Mouse (Mus musculus) forebrain, embryonic 12.5 days (tissue): ENCODE results near the gene Qprt. TPM values are rescaled to one million over a fixed set of nuclear protein-coding genes. Genes with fewer than 3 reads are reported as not detected.
A peak's percentile ranks its signal among the peaks of the same experiment; 100 is the strongest.

Experiments used
- ATAC-seq: fragments of 200-750 bp; cut with Nextera tagmentation; 2 replicates; pipeline ENCODE4 v1.8.0; 2017; ENCODE audit warnings: moderate TSS enrichment; ENCODE audit not compliant: low FRiP score
- H3K27ac ChIP-seq: fragments of 300-500 bp; sonication (generic); 2 replicates; pipeline ENCODE4 v1.5.1; 2016; ENCODE audit warnings: mild to moderate bottlenecking
- H3K27me3 ChIP-seq: fragments of 300-500 bp; sonication (generic); 2 replicates; pipeline ENCODE4 v1.6.1; 2016; ENCODE audit warnings: mild to moderate bottlenecking
- H3K36me3 ChIP-seq: fragments of 300-500 bp; sonication (generic); replicated peaks from 2 replicates; pipeline ENCODE4 v1.6.1; 2016; ENCODE audit warnings: mild to moderate bottlenecking
- H3K4me1 ChIP-seq: fragments of 300-500 bp; sonication (generic); 2 replicates; pipeline ENCODE4 v1.6.1; 2016
- H3K4me2 ChIP-seq: fragments of 300-500 bp; sonication (generic); 2 replicates; pipeline ENCODE4 v1.6.1; 2016; ENCODE audit warnings: mild to moderate bottlenecking, moderate library complexity
- H3K4me3 ChIP-seq: fragments of 300-500 bp; sonication (generic); replicated peaks from 2 replicates; pipeline ENCODE4 v1.5.1; 2016; ENCODE audit warnings: mild to moderate bottlenecking
- H3K9ac ChIP-seq: fragments of 300-500 bp; sonication (generic); 2 replicates; pipeline ENCODE4 v1.6.1; 2016; ENCODE audit warnings: mild to moderate bottlenecking
- H3K9me3 ChIP-seq: fragments of 300-500 bp; sonication (generic); 2 replicates; pipeline ENCODE4 v1.6.1; 2016
- WGBS: fragments of 180-500 bp; shearing (Covaris S2); methylation state at CpG from one replicate; pipeline ENCODE4 v1.1.7; 2016; 5-methylcytosine and 5-hydroxymethylcytosine counted together
- polyA plus RNA-seq: library from polyadenylated mRNA; unstranded; fragments of >200 nt; fragmentation: Nextera tagmentation; extraction: Ambion mirVana; gene quantifications from 2 replicates; pipeline ENCODE4 v1.2.1, GENCODE M21; 2016

The Qprt gene
- polyA plus RNA-seq, 1 experiment from 2014 or later, result 2.4 TPM

DNA sequence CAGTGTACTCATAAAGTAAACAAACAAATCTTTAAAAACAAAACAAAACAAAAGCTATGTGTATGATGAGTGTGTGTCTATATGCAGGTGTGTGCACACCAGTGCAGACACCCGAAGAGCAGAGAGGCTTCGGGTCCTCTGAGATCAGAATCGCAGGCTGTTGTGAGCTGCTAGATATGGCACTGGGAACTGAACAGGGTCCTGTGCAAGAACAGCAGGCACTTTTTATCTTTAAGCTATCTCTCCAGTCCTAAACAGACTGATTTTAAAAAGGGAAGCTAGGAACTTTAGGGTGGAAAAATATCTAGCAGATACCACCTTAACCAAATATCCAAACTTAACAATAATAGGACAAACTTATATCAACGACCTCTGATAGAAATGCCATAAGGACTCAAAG, 20.6 kb upstream of the Qprt start:
- no peak overlapping the region for H3K9ac ChIP-seq
- WGBS, result 86% methylated on average over 4 of the region's 4 CpGs
- no peak for ATAC-seq
- no peak overlapping the region for H3K4me2 ChIP-seq
- no peak overlapping the region for H3K4me3 ChIP-seq
- H3K27me3 ChIP-seq, result no peaks in the 10 kb centered on the region
- H3K4me1 ChIP-seq, result no peaks in the 10 kb centered on the region
- H3K27ac ChIP-seq, result no peak overlapping the region
- H3K36me3 ChIP-seq, result no peaks in the 10 kb centered on the region
- H3K9me3 ChIP-seq, result no peaks in the 10 kb centered on the region

DNA sequence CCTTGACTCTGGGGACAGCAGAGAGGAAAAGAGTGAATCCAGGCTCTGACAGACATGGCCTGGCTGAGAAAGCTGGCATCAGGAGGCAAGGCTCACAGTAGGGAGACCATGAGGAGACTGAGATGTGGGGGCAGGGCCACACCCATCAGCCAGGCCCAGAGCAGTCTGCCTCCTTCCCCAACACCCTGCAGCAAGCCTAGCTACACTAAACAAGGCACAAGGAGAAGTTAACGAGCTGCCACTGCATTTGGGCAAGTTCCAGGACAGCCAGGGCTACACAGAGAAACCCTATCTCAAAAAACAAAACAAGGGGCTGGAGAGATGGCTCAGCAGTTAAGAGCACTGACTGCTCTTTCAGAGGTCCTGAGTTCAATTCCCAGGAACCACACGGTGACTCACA, 20.2 kb upstream of the Qprt start:
- no peak for ATAC-seq
- H3K27me3 ChIP-seq, result no peaks in the 10 kb centered on the region
- WGBS, result 54% methylated on average over 2 of the region's 2 CpGs

DNA sequence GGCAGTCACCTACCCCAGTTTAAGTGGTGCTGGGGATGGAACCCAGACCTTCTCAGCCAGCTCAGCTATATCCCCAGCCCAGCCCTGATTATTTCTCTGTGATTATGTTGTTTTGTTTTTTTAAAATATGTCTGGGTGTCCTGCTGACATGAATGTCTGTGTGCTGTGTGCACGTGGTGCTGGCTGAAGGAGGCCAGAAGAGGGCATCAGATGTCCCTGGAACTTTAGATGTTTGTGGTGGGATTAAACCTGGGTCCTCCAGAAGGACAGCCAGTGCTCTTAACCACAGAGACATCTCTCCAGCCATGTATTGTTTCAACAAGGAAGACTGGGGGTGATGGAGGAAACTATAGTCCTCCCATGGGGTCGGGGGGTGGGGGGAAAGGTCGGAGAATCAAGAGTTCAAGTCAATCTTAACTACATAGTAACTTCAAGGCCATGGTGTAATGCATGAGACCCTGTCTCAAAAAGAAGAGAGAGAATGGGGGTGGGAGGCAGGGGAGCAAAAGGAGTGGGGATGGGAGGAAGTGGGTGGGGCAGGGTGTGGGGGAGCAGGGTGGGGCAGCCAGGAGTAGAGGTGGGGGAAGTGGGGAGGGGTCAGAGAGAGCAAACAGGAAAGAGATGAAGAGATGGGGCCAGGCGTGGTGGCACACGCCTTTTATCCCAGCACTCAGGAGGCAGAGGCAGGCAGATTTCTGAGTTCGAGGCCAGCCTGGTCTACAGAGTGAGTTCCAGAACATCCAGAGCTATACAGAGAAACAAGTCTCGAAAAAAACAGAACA, 18.8 kb upstream of the Qprt start:
- WGBS, result 68% methylated on average over 7 of the region's 7 CpGs

More for the DNA sequence above, 20.2 kb upstream of the Qprt start:
- no peaks in the 10 kb centered on the region for H3K4me1 ChIP-seq
- H3K9ac ChIP-seq, result no peak overlapping the region
- H3K4me3 ChIP-seq, result no peak overlapping the region
- no peaks in the 10 kb centered on the region for H3K36me3 ChIP-seq
- no peaks in the 10 kb centered on the region for H3K9me3 ChIP-seq
- no peak overlapping the region for H3K27ac ChIP-seq
- H3K4me2 ChIP-seq, result no peak overlapping the region

DNA sequence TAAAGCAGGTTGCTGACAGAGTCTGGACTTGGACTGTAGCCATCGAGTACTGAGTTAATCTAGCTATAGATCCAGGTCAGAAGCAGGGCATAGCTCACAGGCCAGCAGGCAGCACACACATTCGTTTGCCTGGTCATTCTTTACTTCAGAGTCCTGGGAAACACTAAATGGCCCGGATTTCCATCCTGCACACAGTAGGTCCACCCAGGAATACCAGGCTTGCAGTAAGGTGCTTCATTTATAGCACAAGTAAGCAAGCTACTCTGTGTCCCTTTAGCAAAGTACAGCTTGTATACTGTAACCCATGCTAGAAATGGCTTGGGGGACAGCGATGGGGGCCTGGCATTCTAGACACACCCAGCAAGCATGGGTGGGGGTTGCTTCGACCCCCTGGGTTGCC, 17.5 kb upstream of the Qprt start:
- Histone ChIP-seq H3K27me3 (no peaks in the 10 kb centered on the region), H3K4me1 (no peaks in the 10 kb centered on the region), H3K27ac (no peak overlapping the region), H3K4me2 (no peak overlapping the region), H3K9me3 (no peaks in the 10 kb centered on the region), H3K4me3 (no peak overlapping the region), H3K36me3 (no peaks in the 10 kb centered on the region), H3K9ac (no peak overlapping the region)
- 58% methylated on average over 5 of the region's 5 CpGs for WGBS
- ATAC-seq, result no peak

More for the DNA sequence above, 18.8 kb upstream of the Qprt start:
- no peaks in the 10 kb centered on the region for H3K27me3 ChIP-seq
- no peak overlapping the region for H3K9ac ChIP-seq
- no peak for ATAC-seq
- no peaks in the 10 kb centered on the region for H3K4me1 ChIP-seq
- no peaks in the 10 kb centered on the region for H3K9me3 ChIP-seq
- no peaks in the 10 kb centered on the region for H3K36me3 ChIP-seq
- no peak overlapping the region for H3K4me2 ChIP-seq
- no peak overlapping the region for H3K27ac ChIP-seq
- H3K4me3 ChIP-seq, result no peak overlapping the region

DNA sequence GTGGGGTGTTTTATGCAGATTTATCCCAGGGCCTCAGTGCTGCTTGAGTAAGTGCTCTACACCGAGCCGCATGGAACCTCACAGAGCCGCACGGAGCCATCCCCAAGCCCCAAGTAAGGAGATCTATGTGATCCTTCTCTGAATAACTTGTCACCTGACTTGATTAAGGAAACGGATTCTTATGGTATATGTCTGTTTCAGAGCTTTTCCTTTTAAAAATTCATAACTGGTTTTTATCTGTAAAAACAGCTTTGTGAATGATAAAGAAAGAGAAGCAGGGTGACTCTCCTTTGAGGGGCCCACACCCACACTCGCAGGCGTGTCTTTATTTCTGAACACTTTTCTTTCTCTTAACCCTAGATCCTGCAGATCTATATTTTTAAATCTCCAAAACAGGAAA, 17.1 kb upstream of the Qprt start:
- ATAC-seq, result no peak
- Histone ChIP-seq H3K4me1 (no peaks in the 10 kb centered on the region), H3K9ac (no peak overlapping the region), H3K4me3 (no peak overlapping the region), H3K27ac (no peak overlapping the region), H3K4me2 (no peak overlapping the region), H3K27me3 (no peaks in the 10 kb centered on the region), H3K9me3 (no peaks in the 10 kb centered on the region), H3K36me3 (no peaks in the 10 kb centered on the region)
- 94% methylated on average over 7 of the region's 7 CpGs for WGBS

DNA sequence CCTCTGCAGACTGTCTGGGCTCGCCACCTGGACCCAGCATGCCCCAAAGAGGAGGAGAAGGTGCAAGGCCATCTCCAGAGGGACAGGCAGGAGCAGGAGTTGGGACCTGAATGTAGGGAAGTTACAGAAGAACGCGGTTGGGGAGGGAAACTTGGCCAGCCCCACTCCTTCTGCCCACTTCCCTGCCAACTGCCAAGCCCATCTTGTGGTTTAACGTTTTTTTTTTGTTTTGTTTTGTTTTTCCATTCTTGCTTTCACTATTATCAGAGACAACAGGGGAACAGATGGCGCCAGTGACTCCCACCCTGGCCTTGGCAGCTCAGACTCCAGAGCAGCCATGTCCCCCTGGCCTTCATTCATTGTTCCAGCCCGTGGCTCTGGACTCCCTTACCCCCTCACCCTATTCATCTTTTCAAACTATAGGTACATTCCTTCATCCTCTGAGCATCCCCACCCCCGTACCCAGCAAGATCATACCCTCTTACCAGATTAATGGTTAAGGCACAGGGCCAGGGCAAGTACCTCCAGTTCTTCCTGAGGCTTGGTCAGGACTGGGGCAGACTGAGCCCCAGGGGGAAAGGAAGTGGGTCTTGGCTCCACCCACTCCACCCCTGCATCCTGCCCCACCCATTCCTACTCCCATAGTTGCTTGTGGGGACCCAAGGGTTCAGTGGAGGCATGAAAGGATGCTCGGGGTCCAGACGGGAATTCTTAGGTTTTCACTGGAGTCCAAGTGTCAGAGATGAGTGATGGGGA, 15.4 kb upstream of the Qprt start, which contains the start of gene Spn:
Spn (minus strand) TSS at position 562 of the 756 bp plus-strand sequence.
- 72% methylated on average over 9 of the region's 9 CpGs for WGBS
- Histone ChIP-seq H3K27me3 (no peaks in the 10 kb centered on the region; the same call in 1 of the 2 replicates), H3K9ac (no peak within 1 kb of the TSS), H3K4me2 (no peak within 1 kb of the TSS), H3K36me3 (no peaks in the 10 kb centered on the region), H3K27ac (no peak within 1 kb of the TSS), H3K4me1 (no peaks in the 10 kb centered on the region), H3K9me3 (no peaks in the 10 kb centered on the region), H3K4me3 (no peak within 1 kb of the TSS)
- no peak for ATAC-seq

DNA sequence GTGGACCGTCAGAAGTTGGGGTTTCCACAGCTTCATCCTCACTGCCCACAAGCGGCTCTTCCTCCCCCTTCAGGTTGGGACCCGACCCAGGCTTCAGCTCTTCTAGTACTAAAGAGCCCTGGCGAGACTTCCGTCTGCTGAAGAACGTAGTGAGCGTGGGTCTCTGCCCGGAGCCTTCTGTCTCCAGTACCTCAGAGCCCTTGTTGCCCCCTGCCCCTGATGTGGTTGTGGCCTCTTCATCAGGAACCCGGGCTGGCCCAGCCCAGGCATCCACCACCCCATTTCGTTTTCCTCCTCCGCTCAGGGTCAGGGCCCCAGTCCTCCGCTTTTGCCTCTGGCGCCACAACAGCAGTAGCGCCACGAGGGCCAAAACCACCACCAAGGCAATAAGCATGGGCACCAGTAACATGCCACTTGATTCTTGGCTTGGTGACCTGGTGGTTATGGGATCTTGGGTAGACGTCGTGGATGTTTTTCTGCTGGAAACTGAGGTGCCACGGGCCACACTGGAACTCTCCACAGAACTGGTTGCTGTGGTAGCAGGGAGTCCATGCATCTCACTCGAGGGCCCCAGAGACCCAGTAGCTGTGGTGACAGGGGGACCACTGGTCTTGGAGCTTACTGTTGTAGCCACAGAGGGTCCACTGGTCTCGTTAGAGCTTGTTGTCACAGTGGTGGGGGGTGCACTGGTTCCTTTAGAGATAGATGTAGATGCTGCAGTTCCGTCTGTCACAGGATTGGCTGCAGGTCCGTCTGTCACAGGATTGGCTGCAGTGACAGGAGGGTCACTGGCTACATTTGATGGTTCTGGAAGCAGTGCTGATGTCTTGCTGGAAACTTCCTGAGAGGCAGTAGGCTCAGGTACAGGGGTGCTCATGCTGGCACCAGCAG, 14.4 kb upstream of the Qprt start:
- H3K9ac ChIP-seq, result no peak overlapping the region
- ATAC-seq, result no peak

DNA sequence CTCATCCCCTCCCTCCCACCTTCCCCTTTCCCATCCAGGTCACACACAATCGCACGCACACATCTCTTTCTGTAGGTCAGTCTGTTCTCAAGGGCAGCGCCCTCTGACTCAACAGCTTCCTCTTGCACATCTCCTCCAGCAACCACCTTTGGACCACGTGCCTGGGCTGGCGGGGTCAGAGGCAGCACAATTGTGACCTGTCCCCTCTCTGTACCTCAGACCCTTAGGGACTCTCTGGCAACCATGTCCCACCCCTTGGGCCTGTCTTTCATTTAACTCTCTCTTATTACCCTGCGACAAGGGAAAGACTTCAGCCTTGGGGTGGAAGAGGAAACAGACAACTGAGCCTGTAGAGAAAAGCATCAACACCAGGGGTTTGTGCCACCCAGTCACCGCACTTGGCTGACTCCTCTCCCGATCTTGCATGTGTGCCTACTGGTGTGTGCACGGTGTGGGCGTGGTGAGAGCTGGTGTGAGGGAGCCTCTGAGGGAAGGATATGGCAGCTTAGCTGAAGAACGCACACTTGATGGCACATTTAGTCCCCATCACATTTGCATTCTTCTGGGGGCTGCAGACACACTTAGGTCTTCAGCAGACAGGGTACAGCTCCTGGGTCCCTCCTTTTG, 12.9 kb upstream of the Qprt start:
- no peak overlapping the region for H3K9ac ChIP-seq
- no peaks in the 10 kb centered on the region for H3K36me3 ChIP-seq
- no peak overlapping the region for H3K27ac ChIP-seq
- H3K4me3 ChIP-seq, result no peak overlapping the region
- WGBS, result 84% methylated on average over 11 of the region's 11 CpGs
- no peak for ATAC-seq
- no peaks in the 10 kb centered on the region for H3K9me3 ChIP-seq
- H3K4me2 ChIP-seq, result no peak overlapping the region
- no peaks in the 10 kb centered on the region; the same call in 1 of the 2 replicates for H3K27me3 ChIP-seq
- no peaks in the 10 kb centered on the region for H3K4me1 ChIP-seq

More for the DNA sequence above, 14.4 kb upstream of the Qprt start:
- Histone ChIP-seq H3K4me1 (no peaks in the 10 kb centered on the region), H3K27ac (no peak overlapping the region), H3K27me3 (no peaks in the 10 kb centered on the region; the same call in 1 of the 2 replicates), H3K36me3 (no peaks in the 10 kb centered on the region), H3K4me3 (no peak overlapping the region), H3K4me2 (no peak overlapping the region), H3K9me3 (no peaks in the 10 kb centered on the region)
- WGBS, result 88% methylated on average over 22 of the region's 22 CpGs

DNA sequence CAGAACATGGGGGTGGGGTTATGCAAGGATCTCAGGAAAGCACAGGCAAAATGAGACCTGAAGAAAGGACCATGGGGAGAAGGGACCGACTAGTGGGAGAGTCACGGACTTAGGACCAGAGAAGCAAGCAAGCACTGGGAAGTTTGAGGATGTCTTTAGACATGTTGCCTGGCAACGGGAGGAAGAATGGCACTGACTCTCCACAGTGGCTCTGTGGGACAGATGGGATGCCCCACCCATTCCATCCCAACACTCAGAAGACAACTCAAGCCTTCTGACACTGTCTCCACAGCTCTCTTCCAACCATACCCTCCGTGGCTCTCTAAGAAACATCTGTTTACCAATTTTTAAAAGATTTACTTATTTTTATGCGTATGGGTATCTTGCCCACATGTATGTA, 11.1 kb upstream of the Qprt start:
- WGBS, result 67% methylated on average over 5 of the region's 5 CpGs
- H3K4me1 ChIP-seq, result no peaks in the 10 kb centered on the region
- H3K9me3 ChIP-seq, result no peaks in the 10 kb centered on the region
- no peak overlapping the region for H3K9ac ChIP-seq
- peaks cover 4% of the 10 kb centered on the region; the same call in 1 of the 2 replicates for H3K27me3 ChIP-seq
- H3K4me3 ChIP-seq, result no peak overlapping the region
- H3K27ac ChIP-seq, result no peak overlapping the region
- no peak overlapping the region for H3K4me2 ChIP-seq
- no peak for ATAC-seq
- H3K36me3 ChIP-seq, result no peaks in the 10 kb centered on the region

DNA sequence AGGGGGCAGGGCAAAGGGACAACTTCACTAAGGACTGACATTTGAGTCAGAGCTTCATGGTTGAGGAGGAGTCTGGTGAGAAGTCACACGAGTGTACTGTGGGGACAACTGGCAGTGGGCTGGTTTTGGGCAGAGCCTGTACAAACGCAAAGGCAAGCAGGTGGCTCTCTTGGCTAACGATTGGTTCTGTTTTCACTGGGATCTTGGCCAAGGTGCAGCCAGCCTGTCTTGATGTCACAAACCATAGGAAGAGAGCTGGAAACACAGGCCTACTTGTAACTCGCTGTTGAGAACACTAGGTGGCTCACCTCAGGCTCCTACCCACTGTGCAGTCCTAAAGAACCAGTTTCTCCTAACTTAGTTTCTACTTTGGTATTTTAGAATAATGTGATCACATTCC, 7.6 kb upstream of the Qprt start:
- H3K4me3 ChIP-seq, result no peak overlapping the region
- no peak for ATAC-seq
- WGBS, result 16% methylated on average over 4 of the region's 4 CpGs

DNA sequence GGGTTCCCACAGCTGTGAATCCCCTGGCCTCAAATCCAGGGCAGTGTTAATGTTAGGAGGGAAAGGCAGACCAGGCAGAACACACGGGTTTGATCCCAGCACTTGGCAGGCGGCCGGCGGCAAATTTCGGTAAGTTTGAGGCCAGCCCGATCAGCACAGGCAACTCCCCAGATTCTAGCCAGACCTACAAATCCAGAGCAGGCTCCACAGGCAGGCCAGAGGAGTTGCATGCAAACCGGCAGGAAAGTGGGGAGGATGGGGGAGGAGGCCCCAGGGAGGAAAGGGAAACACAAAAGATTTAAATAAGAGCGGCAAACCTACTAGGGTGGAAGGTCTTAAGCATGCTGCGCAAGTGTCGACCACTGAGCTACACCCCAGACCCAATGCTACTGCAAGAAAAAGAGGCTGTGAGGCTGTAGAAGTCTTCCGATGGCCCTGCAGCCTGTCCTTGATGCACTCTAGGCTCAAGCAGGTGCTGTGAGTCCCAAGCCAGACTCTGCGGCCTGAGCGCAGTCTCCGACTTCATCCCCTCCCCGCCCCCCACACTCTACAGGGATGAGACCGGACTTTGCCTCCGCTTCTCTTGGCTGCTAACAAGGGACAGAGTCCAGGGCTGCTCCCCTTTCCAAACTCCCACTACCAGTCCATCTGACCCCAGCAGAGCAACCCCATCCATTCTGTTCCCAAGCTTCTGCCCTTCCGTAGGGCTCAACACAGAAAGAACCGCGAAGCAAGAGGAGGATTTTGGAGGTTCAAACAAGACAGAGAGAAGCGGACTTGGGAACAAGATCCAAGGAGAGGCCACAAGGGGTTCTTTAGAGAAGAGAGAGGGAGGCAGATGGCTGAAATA, 740 bp downstream of the Qprt start:
- peak overlapping the region; percentile 35 for H3K4me2 ChIP-seq
- H3K9ac ChIP-seq, result 0 out of 2 replicates have a peak overlapping the region, but pooled peaks have one; percentile 36
- H3K36me3 ChIP-seq, result no peaks in the 10 kb centered on the region
- peaks cover 40% of the 10 kb centered on the region for H3K27me3 ChIP-seq
- 6% methylated on average over 21 of the region's 21 CpGs for WGBS
- no peak overlapping the region for H3K27ac ChIP-seq
- peak overlapping the region; percentile 10; the same call in 1 of the 2 replicates for H3K4me3 ChIP-seq
- 0 out of 2 replicates have a peak, but pooled peaks cover 5% of the 10 kb centered on the region for H3K9me3 ChIP-seq
- no peak for ATAC-seq
- H3K4me1 ChIP-seq, result peaks cover 14% of the 10 kb centered on the region

More for the DNA sequence above, 7.6 kb upstream of the Qprt start:
- H3K9me3 ChIP-seq, result 0 out of 2 replicates have a peak, but pooled peaks cover under 1% of the 10 kb centered on the region
- peaks cover 4% of the 10 kb centered on the region; the same call in 1 of the 2 replicates for H3K27me3 ChIP-seq
- no peak overlapping the region for H3K9ac ChIP-seq
- no peaks in the 10 kb centered on the region for H3K36me3 ChIP-seq
- no peak overlapping the region for H3K27ac ChIP-seq
- no peaks in the 10 kb centered on the region for H3K4me1 ChIP-seq
- H3K4me2 ChIP-seq, result no peak overlapping the region
